Mouse (Mus musculus): ENCODE data around the gene Trim45. TPM values are rescaled to one million over a fixed set of nuclear protein-coding genes. Genes with fewer than 3 reads are reported as not detected.
A peak's percentile ranks its signal among the peaks of the same experiment; 100 is the strongest.

Gene Trim45
- polyA plus RNA-seq, 1 experiment from 2014 or later, result 0.59 TPM

DNA sequence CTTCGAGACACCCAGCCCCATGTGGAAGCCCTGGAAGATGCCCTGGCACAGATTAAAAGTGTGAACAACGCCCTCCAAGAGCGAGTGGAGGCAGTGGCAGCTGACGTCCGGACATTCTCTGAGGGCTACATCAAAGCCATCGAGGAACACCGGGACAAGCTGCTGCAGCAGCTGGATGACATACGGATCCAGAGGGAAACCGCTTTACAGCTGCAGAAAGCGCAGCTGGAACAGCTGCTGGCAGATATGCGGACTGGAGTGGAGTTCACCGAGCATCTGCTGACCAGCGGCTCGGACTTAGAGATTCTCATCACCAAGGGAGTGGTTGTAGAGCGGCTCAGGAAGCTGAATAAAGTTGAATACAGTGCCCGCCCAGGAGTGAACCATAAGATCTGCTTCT is 3.2 kb downstream of the Trim45 start:
- Histone ChIP-seq H3K9me3 (ENCODE audit: low read length) (no peaks in the 10 kb centered on the region), H3K27ac (ENCODE audit: low read depth) (no peak overlapping the region), H3K4me1 (ENCODE audit: insufficient read depth) (peaks cover 10% of the 10 kb centered on the region), H3K4me2 (ENCODE audit: low read depth, low read length) (no peak overlapping the region), H3K27me3 (ENCODE audit: insufficient read depth, low read length) (no peaks in the 10 kb centered on the region), H3K9ac (replicated peaks) (no peak overlapping the region), H3K36me3 (replicated peaks; ENCODE audit: insufficient read depth, low read length) (no peaks in the 10 kb centered on the region), H3K4me3 (ENCODE audit: low read depth, low read length) (no peak overlapping the region)
- ATAC-seq, result no peak
- 88% methylated on average over 16 of the region's 16 CpGs for WGBS (ENCODE audit: insufficient replicate concordance)
- no peak for DNase-seq
- TF ChIP-seq CTCF (IDR thresholded peaks at IDR 0.05; ENCODE audit: low read depth), result no peak
- TF ChIP-seq EP300 (IDR thresholded peaks at IDR 0.05; ENCODE audit: low read depth), result no peak

DNA sequence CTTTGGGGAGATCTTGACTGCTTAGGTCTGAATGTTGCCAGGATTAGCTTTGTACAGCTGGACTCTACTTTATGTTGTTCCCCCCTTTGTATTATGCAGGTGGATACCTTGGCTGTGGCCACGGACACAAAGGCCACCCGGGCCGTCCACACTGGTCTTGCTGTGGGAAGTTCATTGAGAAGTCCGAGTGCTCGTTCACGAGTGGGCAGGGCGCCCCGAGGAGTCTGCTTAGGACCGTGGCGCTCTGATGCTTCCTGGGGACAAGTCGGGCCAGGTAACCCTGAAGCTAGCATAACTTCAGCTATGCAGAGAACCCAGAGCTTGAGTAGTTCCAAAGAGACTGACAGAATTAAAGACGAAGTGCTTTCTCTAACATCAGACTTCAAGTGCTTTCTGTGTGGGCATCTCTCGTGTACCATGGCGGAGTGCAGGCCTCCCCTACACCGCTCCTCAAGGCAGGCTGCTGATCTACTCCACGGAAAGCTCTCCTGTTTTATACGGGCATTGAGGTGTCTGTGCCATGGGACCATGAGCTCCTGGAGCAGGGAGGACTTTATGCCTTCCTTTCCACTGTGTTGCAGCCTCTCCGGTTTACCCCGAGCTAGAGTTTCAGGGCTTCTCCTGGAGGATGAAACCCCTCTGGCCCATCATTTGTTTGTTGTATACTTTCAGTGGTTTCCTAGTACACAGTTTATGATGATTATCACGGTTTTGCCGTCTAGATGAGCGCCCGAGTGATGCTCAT is 9.5 kb downstream of the Trim45 start:
- Histone ChIP-seq H3K4me3 (ENCODE audit: low read depth, low read length) (no peak overlapping the region), H3K4me1 (ENCODE audit: insufficient read depth) (no peaks in the 10 kb centered on the region), H3K9ac (replicated peaks) (no peak overlapping the region), H3K9me3 (ENCODE audit: low read length) (no peaks in the 10 kb centered on the region), H3K27me3 (ENCODE audit: insufficient read depth, low read length) (no peaks in the 10 kb centered on the region), H3K4me2 (ENCODE audit: low read depth, low read length) (no peak overlapping the region), H3K36me3 (replicated peaks; ENCODE audit: insufficient read depth, low read length) (no peaks in the 10 kb centered on the region; the same call in 1 of the 2 replicates), H3K27ac (ENCODE audit: low read depth) (no peak overlapping the region)
- 86% methylated on average over 23 of the region's 23 CpGs for WGBS (ENCODE audit: insufficient replicate concordance)
- TF ChIP-seq CTCF (IDR thresholded peaks at IDR 0.05; ENCODE audit: low read depth) (no peak), EP300 (IDR thresholded peaks at IDR 0.05; ENCODE audit: low read depth) (no peak)
- ATAC-seq, result no peak
- no peak for DNase-seq

DNA sequence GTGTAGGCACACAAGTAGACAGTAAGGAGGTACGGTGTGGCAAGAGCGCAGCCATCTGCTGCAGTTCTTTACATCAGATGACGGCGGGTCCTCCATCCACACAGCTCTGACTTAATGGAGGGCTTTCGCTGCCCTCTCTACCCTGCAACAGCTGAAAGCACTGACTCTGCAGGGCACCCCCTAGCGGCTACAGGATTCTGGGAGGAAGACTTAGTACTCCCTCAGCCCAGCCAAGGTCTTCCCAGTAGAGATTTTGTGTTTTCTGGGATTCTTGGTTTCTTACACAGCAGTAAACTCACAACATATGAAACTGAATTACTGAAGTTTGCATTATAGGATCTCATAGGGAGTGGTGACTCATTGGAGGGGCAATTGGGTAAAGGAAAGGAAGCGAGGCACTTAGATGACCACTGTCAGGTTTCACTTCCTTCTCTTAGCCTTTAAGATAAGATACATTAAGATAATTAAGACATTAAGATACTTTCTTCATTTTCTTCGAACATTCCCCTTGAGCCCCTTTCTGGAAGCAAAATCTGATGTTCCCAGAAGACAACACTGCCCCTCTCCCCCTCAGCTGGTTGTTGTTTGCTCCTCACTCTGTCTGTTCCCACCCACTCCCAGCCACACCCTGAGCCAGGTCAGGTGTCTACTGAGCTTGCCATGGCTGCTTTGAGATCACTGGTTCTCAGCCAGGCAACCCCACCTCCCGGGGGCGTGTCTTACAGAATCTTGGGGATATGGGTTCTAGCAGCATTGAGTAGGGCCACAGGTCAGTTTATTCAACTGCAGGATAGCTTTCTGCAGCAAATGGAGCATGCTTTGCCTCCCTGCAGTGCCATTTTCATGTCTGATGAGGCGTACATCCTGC is 10.3 kb downstream of the Trim45 start:
- Histone ChIP-seq H3K4me2 (ENCODE audit: low read depth, low read length) (no peak overlapping the region), H3K27me3 (ENCODE audit: insufficient read depth, low read length) (no peaks in the 10 kb centered on the region), H3K9me3 (ENCODE audit: low read length) (no peaks in the 10 kb centered on the region), H3K27ac (ENCODE audit: low read depth) (no peak overlapping the region), H3K4me1 (ENCODE audit: insufficient read depth) (no peaks in the 10 kb centered on the region), H3K36me3 (replicated peaks; ENCODE audit: insufficient read depth, low read length) (no peaks in the 10 kb centered on the region; the same call in 1 of the 2 replicates), H3K4me3 (ENCODE audit: low read depth, low read length) (no peak overlapping the region), H3K9ac (replicated peaks) (no peak overlapping the region)
- ATAC-seq (no peak), DNase-seq (no peak)
- 73% methylated on average over 11 of the region's 11 CpGs for WGBS (ENCODE audit: insufficient replicate concordance)
- TF ChIP-seq CTCF (IDR thresholded peaks at IDR 0.05; ENCODE audit: low read depth) (peak; percentile 36), EP300 (IDR thresholded peaks at IDR 0.05; ENCODE audit: low read depth) (no peak)

DNA sequence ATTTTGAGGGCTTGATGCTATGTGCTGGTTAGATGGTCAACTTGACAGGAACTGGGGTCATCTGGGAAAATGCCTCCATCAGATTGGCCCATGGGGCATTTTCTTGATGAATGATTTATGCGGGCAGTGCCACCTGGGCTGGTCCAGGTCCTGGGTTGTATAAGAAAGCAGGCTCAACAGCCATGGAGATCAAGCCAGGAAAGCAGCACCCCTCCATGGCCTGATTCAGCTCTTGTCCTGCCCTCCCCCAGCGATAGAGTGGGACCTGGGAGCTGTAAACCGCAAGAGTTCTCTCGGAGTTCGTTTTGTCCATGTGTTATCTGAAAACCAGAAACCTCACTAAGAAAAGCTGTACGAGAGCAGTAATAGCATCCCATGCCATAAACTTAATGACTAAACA is 13.5 kb downstream of the Trim45 start:
- WGBS (ENCODE audit: insufficient replicate concordance), result 80% methylated on average over 6 of the region's 6 CpGs

DNA sequence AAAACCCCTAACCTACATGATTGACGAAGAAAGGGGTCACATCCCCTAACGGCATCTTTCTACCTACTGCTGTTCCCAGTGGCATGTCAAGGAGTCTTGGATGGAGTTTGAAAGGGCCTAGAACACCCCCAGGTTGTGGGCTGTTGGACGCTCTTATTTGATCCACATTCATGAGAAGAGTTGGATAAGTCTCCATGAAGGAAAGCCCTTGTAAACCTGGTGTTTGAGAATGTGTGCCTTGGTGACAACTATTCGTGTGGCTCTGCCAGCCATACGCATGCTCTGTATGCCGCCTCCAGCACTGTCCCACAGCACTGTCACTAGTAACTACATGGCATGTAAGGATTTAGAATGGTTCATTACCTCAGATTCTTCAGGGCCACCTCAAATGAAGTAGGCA is 14.2 kb downstream of the Trim45 start:
- Histone ChIP-seq H3K9ac (replicated peaks) (no peak overlapping the region), H3K4me2 (ENCODE audit: low read depth, low read length) (no peak overlapping the region), H3K36me3 (replicated peaks; ENCODE audit: insufficient read depth, low read length) (peaks cover 28% of the 10 kb centered on the region), H3K27ac (ENCODE audit: low read depth) (no peak overlapping the region), H3K9me3 (ENCODE audit: low read length) (no peaks in the 10 kb centered on the region), H3K27me3 (ENCODE audit: insufficient read depth, low read length) (no peaks in the 10 kb centered on the region), H3K4me3 (ENCODE audit: low read depth, low read length) (no peak overlapping the region), H3K4me1 (ENCODE audit: insufficient read depth) (no peaks in the 10 kb centered on the region)
- no peak for ATAC-seq
- 92% methylated on average over 6 of the region's 6 CpGs for WGBS (ENCODE audit: insufficient replicate concordance)
- TF ChIP-seq EP300 (IDR thresholded peaks at IDR 0.05; ENCODE audit: low read depth) (no peak), CTCF (IDR thresholded peaks at IDR 0.05; ENCODE audit: low read depth) (no peak)
- DNase-seq, result no peak

More for the DNA sequence above, 13.5 kb downstream of the Trim45 start:
- no peaks in the 10 kb centered on the region for H3K9me3 ChIP-seq (ENCODE audit: low read length)
- DNase-seq, result no peak
- no peak overlapping the region for H3K27ac ChIP-seq (ENCODE audit: low read depth)
- ATAC-seq, result no peak
- no peak overlapping the region for H3K4me3 ChIP-seq (ENCODE audit: low read depth, low read length)
- TF ChIP-seq CTCF (IDR thresholded peaks at IDR 0.05; ENCODE audit: low read depth) (no peak), EP300 (IDR thresholded peaks at IDR 0.05; ENCODE audit: low read depth) (no peak)
- no peak overlapping the region for H3K9ac ChIP-seq (replicated peaks)
- H3K4me2 ChIP-seq (ENCODE audit: low read depth, low read length), result no peak overlapping the region
- peaks cover 22% of the 10 kb centered on the region for H3K36me3 ChIP-seq (replicated peaks; ENCODE audit: insufficient read depth, low read length)
- H3K4me1 ChIP-seq (ENCODE audit: insufficient read depth), result no peaks in the 10 kb centered on the region
- H3K27me3 ChIP-seq (ENCODE audit: insufficient read depth, low read length), result no peaks in the 10 kb centered on the region

DNA sequence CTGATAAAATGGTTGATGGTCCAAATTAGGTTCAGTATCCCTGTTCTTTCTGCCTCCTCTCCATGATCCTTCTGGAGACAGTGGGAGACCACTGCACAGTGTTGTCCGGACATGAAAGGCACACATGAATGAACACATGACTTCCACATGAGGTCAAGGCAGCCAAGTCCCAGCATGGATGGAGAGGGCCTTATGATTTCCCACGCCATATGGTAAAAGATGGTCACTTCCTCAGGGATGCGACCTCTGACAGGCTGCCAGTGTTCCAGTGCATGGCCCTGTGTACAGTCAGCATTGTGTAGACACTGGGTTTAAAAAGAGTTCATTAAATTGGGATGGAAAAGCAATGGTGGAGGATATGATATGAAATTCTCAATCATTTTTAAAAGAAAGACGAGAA is 16.2 kb downstream of the Trim45 start:
- no peak overlapping the region for H3K9ac ChIP-seq (replicated peaks)
- 89% methylated on average over 4 of the region's 4 CpGs for WGBS (ENCODE audit: insufficient replicate concordance)
- peaks cover 32% of the 10 kb centered on the region for H3K36me3 ChIP-seq (replicated peaks; ENCODE audit: insufficient read depth, low read length)
- H3K9me3 ChIP-seq (ENCODE audit: low read length), result no peaks in the 10 kb centered on the region
- no peaks in the 10 kb centered on the region for H3K27me3 ChIP-seq (ENCODE audit: insufficient read depth, low read length)
- H3K4me3 ChIP-seq (ENCODE audit: low read depth, low read length), result no peak overlapping the region
- H3K4me2 ChIP-seq (ENCODE audit: low read depth, low read length), result no peak overlapping the region
- DNase-seq, result no peak
- no peaks in the 10 kb centered on the region for H3K4me1 ChIP-seq (ENCODE audit: insufficient read depth)
- no peak overlapping the region for H3K27ac ChIP-seq (ENCODE audit: low read depth)
- no peak for ATAC-seq
- TF ChIP-seq CTCF (IDR thresholded peaks at IDR 0.05; ENCODE audit: low read depth) (no peak), EP300 (IDR thresholded peaks at IDR 0.05; ENCODE audit: low read depth) (no peak)

Measured in liver, postnatal 0 days (tissue).